Mouse (Mus musculus): ENCODE results near the gene Tcte2.

DNA sequence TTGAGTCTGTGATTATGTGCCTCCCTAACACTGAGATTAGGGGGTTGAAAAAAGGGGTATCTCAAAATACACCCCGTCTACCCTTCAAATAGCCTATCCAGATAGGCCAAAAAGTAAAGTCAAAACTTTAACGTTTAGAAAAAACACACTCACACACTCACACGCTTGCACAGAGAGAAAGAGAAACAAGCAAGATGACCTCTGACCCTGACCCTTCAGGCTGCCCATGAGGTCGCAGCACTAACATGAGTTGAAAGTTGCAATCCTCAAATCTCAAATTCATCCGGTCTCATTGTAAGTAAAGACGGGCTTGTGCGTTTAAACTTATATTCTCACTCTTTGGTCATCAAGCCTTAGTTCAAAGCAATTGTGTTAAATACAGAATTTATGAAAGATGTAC, 77.4 kb downstream of the Tcte2 start:
- TF ChIP-seq CTCF (IDR thresholded peaks at IDR 0.05; ENCODE audit: low read depth, low read length) (no peak), POLR2A (IDR thresholded peaks at IDR 0.05; ENCODE audit: borderline replicate concordance, low read depth, low read length) (no peak)
